Mouse (Mus musculus): ENCODE measurements around the gene Zbtb21. TPM values are rescaled to one million over a fixed set of nuclear protein-coding genes. Genes with fewer than 3 reads are reported as not detected.

The Zbtb21 gene
- total RNA-seq, 1 experiment, result 29.6 TPM

DNA sequence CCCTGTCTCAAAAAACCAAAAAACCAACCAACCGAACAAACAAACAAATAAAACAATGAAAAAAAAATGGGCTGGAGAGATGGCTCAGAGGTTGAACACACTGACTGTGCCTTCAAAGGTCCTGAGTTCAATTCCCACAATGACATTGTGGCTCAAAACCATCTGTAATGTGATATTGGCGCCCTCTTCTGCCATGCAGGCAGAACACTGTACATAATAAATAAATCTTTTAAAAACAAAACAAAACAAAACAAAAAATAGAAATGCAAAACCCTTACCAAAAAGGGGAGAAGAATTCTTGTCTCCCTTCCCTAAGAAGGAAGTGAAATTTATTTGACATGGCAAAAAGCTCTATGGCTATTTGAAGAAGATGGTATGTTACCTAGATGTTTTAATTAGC lies 29.1 kb upstream of the Zbtb21 start:
- no peaks in the 10 kb centered on the region for H3K36me3 ChIP-seq (ENCODE audit: control insufficient read depth, insufficient read depth, low read length, poor library complexity, severe bottlenecking)
- H3K9ac ChIP-seq (ENCODE audit: insufficient read depth, low read depth, low read length, poor library complexity, severe bottlenecking), result no peak overlapping the region
- DNase-seq (ENCODE audit: low read depth, low spot score), result no peak
- in situ Hi-C loops (cut with MboI; ENCODE audit: low sequenced_read_pairs in 2 of 2, unreplicated experiment in 2 of 2), result no loop called here
- no peak overlapping the region for H3K27ac ChIP-seq (ENCODE audit: insufficient read depth, low read depth, low read length, poor library complexity, severe bottlenecking)
- no peak overlapping the region for H3K4me3 ChIP-seq (ENCODE audit: insufficient read depth in 1 of 2, low read depth in 1 of 2, low read length in 2 of 2, poor library complexity in 1 of 2, severe bottlenecking in 1 of 2)
- TF ChIP-seq ZNF384 (IDR thresholded peaks at IDR 0.05; ENCODE audit: low read depth, low read length) (no peak), ZC3H11A (IDR thresholded peaks at IDR 0.05; ENCODE audit: borderline replicate concordance, low read depth, low read length) (no peak), MAFK (IDR thresholded peaks at IDR 0.05; ENCODE audit: insufficient read depth, low read depth, low read length) (no peak)
- no peaks in the 10 kb centered on the region for H3K9me3 ChIP-seq (ENCODE audit: control insufficient read depth, insufficient read depth, low read depth, low read length)
- H3K4me1 ChIP-seq (ENCODE audit: control insufficient read depth in 2 of 2, insufficient read depth in 2 of 2, low read length in 2 of 2, poor library complexity in 1 of 2), result peaks cover 2 to 6% of the 10 kb centered on the region in 2 experiments; a peak in 1 of 4 replicates

DNA sequence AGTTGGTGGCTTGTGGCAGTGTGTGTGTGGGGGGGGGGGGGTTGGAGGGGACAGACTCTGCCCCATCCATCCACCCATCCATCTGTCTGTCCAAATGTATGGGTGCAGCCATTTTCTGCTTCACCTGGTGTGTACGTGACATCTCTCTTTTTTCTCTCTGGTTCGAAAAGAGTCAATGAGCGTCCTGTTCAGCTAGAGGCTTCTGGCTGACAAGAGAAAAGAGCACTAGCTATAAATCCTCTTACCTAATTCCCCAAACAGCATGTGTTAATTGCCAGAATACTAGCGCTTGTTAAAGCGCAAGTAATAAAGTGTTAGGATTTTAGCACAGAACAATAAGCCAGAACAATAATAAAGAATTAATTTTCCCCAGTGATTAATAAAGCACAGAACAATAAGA lies 22.2 kb upstream of the Zbtb21 start:
- Histone ChIP-seq H3K9ac (ENCODE audit: insufficient read depth, low read depth, low read length, poor library complexity, severe bottlenecking) (no peak overlapping the region), H3K9me3 (ENCODE audit: control insufficient read depth, insufficient read depth, low read depth, low read length) (no peaks in the 10 kb centered on the region), H3K4me3 (ENCODE audit: insufficient read depth in 1 of 2, low read depth in 1 of 2, low read length in 2 of 2, poor library complexity in 1 of 2, severe bottlenecking in 1 of 2) (no peak overlapping the region), H3K4me1 (ENCODE audit: control insufficient read depth in 2 of 2, insufficient read depth in 2 of 2, low read length in 2 of 2, poor library complexity in 1 of 2) (no peaks in the 10 kb centered on the region), H3K36me3 (ENCODE audit: control insufficient read depth, insufficient read depth, low read length, poor library complexity, severe bottlenecking) (no peaks in the 10 kb centered on the region), H3K27ac (ENCODE audit: insufficient read depth, low read depth, low read length, poor library complexity, severe bottlenecking) (no peak overlapping the region)
- no peak for DNase-seq (ENCODE audit: low read depth, low spot score)
- in situ Hi-C loops (cut with MboI; ENCODE audit: low sequenced_read_pairs in 2 of 2, unreplicated experiment in 2 of 2), result no loop called here
- TF ChIP-seq ZNF384 (IDR thresholded peaks at IDR 0.05; ENCODE audit: low read depth, low read length) (no peak), MAFK (IDR thresholded peaks at IDR 0.05; ENCODE audit: insufficient read depth, low read depth, low read length) (no peak), CHD2 (IDR thresholded peaks at IDR 0.05; ENCODE audit: low read depth, low read length) (no peak), ZC3H11A (IDR thresholded peaks at IDR 0.05; ENCODE audit: borderline replicate concordance, low read depth, low read length) (no peak), HCFC1 (IDR thresholded peaks at IDR 0.05; ENCODE audit: borderline replicate concordance, insufficient read depth, low read length) (no peak)

DNA sequence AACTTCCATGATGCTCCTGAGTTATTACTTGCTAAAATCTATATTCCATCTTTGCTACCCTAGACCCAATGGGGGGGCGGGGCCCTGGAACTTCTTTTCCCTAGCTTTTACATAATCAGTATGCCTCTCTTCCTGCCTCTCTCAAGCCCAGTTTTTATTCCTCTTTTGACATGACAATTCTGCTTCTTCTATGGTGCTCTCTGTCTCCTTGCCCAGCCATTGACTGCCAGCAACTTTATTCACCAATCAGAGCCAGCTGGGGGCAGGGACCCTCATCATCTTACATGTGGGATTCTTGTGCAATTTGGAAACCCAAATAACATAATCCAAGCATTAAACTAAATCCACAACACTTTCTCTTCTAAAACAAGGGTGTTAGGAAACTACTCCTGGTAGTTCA lies 18.9 kb upstream of the Zbtb21 start:
- Histone ChIP-seq H3K9ac (ENCODE audit: insufficient read depth, low read depth, low read length, poor library complexity, severe bottlenecking) (no peak overlapping the region), H3K9me3 (ENCODE audit: control insufficient read depth, insufficient read depth, low read depth, low read length) (no peaks in the 10 kb centered on the region), H3K4me1 (ENCODE audit: control insufficient read depth in 2 of 2, insufficient read depth in 2 of 2, low read length in 2 of 2, poor library complexity in 1 of 2) (no peaks in the 10 kb centered on the region), H3K36me3 (ENCODE audit: control insufficient read depth, insufficient read depth, low read length, poor library complexity, severe bottlenecking) (no peaks in the 10 kb centered on the region), H3K27ac (ENCODE audit: insufficient read depth, low read depth, low read length, poor library complexity, severe bottlenecking) (no peak overlapping the region), H3K4me3 (ENCODE audit: insufficient read depth in 1 of 2, low read depth in 1 of 2, low read length in 2 of 2, poor library complexity in 1 of 2, severe bottlenecking in 1 of 2) (no peak overlapping the region)
- TF ChIP-seq ZC3H11A (IDR thresholded peaks at IDR 0.05; ENCODE audit: borderline replicate concordance, low read depth, low read length) (no peak), MAFK (IDR thresholded peaks at IDR 0.05; ENCODE audit: insufficient read depth, low read depth, low read length) (no peak), CHD2 (IDR thresholded peaks at IDR 0.05; ENCODE audit: low read depth, low read length) (no peak), HCFC1 (IDR thresholded peaks at IDR 0.05; ENCODE audit: borderline replicate concordance, insufficient read depth, low read length) (no peak)
- in situ Hi-C loops (cut with MboI; ENCODE audit: low sequenced_read_pairs in 2 of 2, unreplicated experiment in 2 of 2), result no loop called here
- DNase-seq (ENCODE audit: low read depth, low spot score), result no peak

DNA sequence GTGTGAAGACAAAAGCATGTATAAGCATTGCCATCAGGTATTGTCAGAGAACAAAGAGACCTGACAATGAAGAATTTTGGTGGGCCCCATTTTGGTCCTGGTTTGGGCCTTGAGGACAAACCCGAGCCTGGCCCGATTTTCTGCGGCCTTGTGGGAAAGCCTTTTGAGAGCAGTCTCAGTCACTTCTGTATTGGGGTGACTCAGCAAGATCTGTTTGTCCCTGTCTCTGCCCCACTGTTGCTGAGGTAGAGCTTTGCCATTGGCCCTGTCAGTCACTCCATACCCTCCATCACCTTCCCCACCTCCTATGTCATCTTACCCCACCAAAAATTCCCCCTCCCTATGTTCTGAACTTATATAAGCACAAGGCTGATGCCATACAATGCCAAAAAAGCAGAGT lies 15.3 kb upstream of the Zbtb21 start:
- Histone ChIP-seq H3K4me1 (ENCODE audit: control insufficient read depth in 2 of 2, insufficient read depth in 2 of 2, low read length in 2 of 2, poor library complexity in 1 of 2) (no peaks in the 10 kb centered on the region), H3K27ac (ENCODE audit: insufficient read depth, low read depth, low read length, poor library complexity, severe bottlenecking) (no peak overlapping the region), H3K9me3 (ENCODE audit: control insufficient read depth, insufficient read depth, low read depth, low read length) (no peaks in the 10 kb centered on the region), H3K9ac (ENCODE audit: insufficient read depth, low read depth, low read length, poor library complexity, severe bottlenecking) (no peak overlapping the region), H3K4me3 (ENCODE audit: insufficient read depth in 1 of 2, low read depth in 1 of 2, low read length in 2 of 2, poor library complexity in 1 of 2, severe bottlenecking in 1 of 2) (no peak overlapping the region), H3K36me3 (ENCODE audit: control insufficient read depth, insufficient read depth, low read length, poor library complexity, severe bottlenecking) (no peaks in the 10 kb centered on the region)
- TF ChIP-seq ZNF384 (IDR thresholded peaks at IDR 0.05; ENCODE audit: low read depth, low read length), result no peak
- no peak for TF ChIP-seq ZC3H11A (IDR thresholded peaks at IDR 0.05; ENCODE audit: borderline replicate concordance, low read depth, low read length)
- in situ Hi-C loops (cut with MboI; ENCODE audit: low sequenced_read_pairs in 2 of 2, unreplicated experiment in 2 of 2), result no loop called here
- no peak for DNase-seq (ENCODE audit: low read depth, low spot score)

GRCm38 (mm10) chr16:97977277-97977676 lies 14.9 kb upstream of the Zbtb21 start:
- H3K4me3 ChIP-seq (ENCODE audit: insufficient read depth in 1 of 2, low read depth in 1 of 2, low read length in 2 of 2, poor library complexity in 1 of 2, severe bottlenecking in 1 of 2), result no peak overlapping the region
- in situ Hi-C loops (cut with MboI; ENCODE audit: low sequenced_read_pairs in 2 of 2, unreplicated experiment in 2 of 2), result no loop called here
- no peaks in the 10 kb centered on the region for H3K4me1 ChIP-seq (ENCODE audit: control insufficient read depth in 2 of 2, insufficient read depth in 2 of 2, low read length in 2 of 2, poor library complexity in 1 of 2)
- H3K36me3 ChIP-seq (ENCODE audit: control insufficient read depth, insufficient read depth, low read length, poor library complexity, severe bottlenecking), result no peaks in the 10 kb centered on the region
- H3K9me3 ChIP-seq (ENCODE audit: control insufficient read depth, insufficient read depth, low read depth, low read length), result no peaks in the 10 kb centered on the region
- DNase-seq (ENCODE audit: low read depth, low spot score), result no peak
- no peak for TF ChIP-seq ZNF384 (IDR thresholded peaks at IDR 0.05; ENCODE audit: low read depth, low read length)
- no peak for TF ChIP-seq CHD2 (IDR thresholded peaks at IDR 0.05; ENCODE audit: low read depth, low read length)
- TF ChIP-seq HCFC1 (IDR thresholded peaks at IDR 0.05; ENCODE audit: borderline replicate concordance, insufficient read depth, low read length), result no peak
- TF ChIP-seq MAFK (IDR thresholded peaks at IDR 0.05; ENCODE audit: insufficient read depth, low read depth, low read length), result no peak
- TF ChIP-seq ZC3H11A (IDR thresholded peaks at IDR 0.05; ENCODE audit: borderline replicate concordance, low read depth, low read length), result no peak
- H3K27ac ChIP-seq (ENCODE audit: insufficient read depth, low read depth, low read length, poor library complexity, severe bottlenecking), result no peak overlapping the region
- H3K9ac ChIP-seq (ENCODE audit: insufficient read depth, low read depth, low read length, poor library complexity, severe bottlenecking), result no peak overlapping the region

Data from ES-E14 (cell line).